Mouse (Mus musculus) heart, embryonic 10.5 days (tissue): ENCODE results near the gene Tead4. TPM values are rescaled to one million over a fixed set of nuclear protein-coding genes. Genes with fewer than 3 reads are reported as not detected.
"Not testable (repeated sequence)": the region's sequence is repeated elsewhere in the genome, so short reads cannot be mapped to it uniquely, and the experiment has no call there.

ENCODE experiments used
- DNase-seq: peaks from one replicate; pipeline ENCODE4 v3.0.0-alpha.2; 2017; ENCODE audit warnings: low spot score
- H3K27ac ChIP-seq: fragments of 300-500 bp; sonication (generic); 2 replicates; pipeline ENCODE4 v1.5.1; 2016; ENCODE audit warnings: mild to moderate bottlenecking
- H3K27me3 ChIP-seq: fragments of 300-500 bp; sonication (generic); 2 replicates; pipeline ENCODE4 v1.6.1; 2016; ENCODE audit warnings: mild to moderate bottlenecking; ENCODE audit not compliant: poor library complexity, insufficient read depth, severe bottlenecking
- H3K36me3 ChIP-seq: fragments of 300-500 bp; sonication (generic); 2 replicates; pipeline ENCODE4 v1.6.1; 2016; ENCODE audit warnings: mild to moderate bottlenecking, moderate library complexity
- H3K4me1 ChIP-seq: fragments of 300-500 bp; sonication (generic); 2 replicates; pipeline ENCODE4 v1.6.1; 2016; ENCODE audit warnings: mild to moderate bottlenecking
- H3K4me3 ChIP-seq: fragments of 300-500 bp; sonication (generic); 2 replicates; pipeline ENCODE4 v1.5.1; 2016; ENCODE audit warnings: mild to moderate bottlenecking, moderate library complexity
- H3K9me3 ChIP-seq: fragments of 300-500 bp; sonication (generic); 2 replicates; pipeline ENCODE4 v1.6.1; 2016; ENCODE audit warnings: mild to moderate bottlenecking, moderate library complexity
- WGBS: fragments of 180-500 bp; shearing (Covaris S2); methylation state at CpG from one replicate; pipeline ENCODE4 v1.1.7; 2016; 5-methylcytosine and 5-hydroxymethylcytosine counted together
- polyA plus RNA-seq: library from polyadenylated mRNA; unstranded; fragments of >200 nt; fragmentation: Nextera tagmentation; extraction: Ambion mirVana; gene quantifications from 2 replicates; pipeline ENCODE4 v1.2.1, GENCODE M21; 2016

The Tead4 gene
- polyA plus RNA-seq, 1 experiment from 2014 or later: 4.9 TPM

GRCm38 (mm10) chr6:128304801-128305200 is 4.2 kb upstream of the Tead4 start:
- H3K27me3 ChIP-seq: 0 out of 2 replicates have a peak, but pooled peaks cover 8% of the 10 kb centered on the region
- H3K36me3 ChIP-seq: no peaks in the 10 kb centered on the region
- H3K9me3 ChIP-seq: no peaks in the 10 kb centered on the region
- H3K27ac ChIP-seq: no peak overlapping the region
- DNase-seq: no peak
- no peak overlapping the region for H3K4me3 ChIP-seq
- WGBS: 68% methylated on average over 4 of the region's 4 CpGs
- peaks cover 11% of the 10 kb centered on the region; the same call in 1 of the 2 replicates for H3K4me1 ChIP-seq

- H3K36me3 ChIP-seq, H3K9me3 ChIP-seq, H3K4me3 ChIP-seq, DNase-seq, H3K27ac ChIP-seq: not testable (repeated sequence)
- H3K27me3 ChIP-seq: peaks cover 30% of the 10 kb centered on the region
- peaks cover 31% of the 10 kb centered on the region for H3K4me1 ChIP-seq
- WGBS: 71% methylated on average over 3 of the region's 3 CpGs
These were observed 2.0 kb upstream of the Tead4 start for GRCm38 (mm10) chr6:128302640-128303039.

- 69% methylated on average over 3 of the region's 3 CpGs for WGBS
- Histone ChIP-seq H3K27me3 (peaks cover 30% of the 10 kb centered on the region), H3K4me3 (no peak overlapping the region), H3K9me3 (no peaks in the 10 kb centered on the region), H3K4me1 (peaks cover 35% of the 10 kb centered on the region), H3K27ac (no peak overlapping the region), H3K36me3 (no peaks in the 10 kb centered on the region)
- DNase-seq: no peak
These were observed 1.3 kb upstream of the Tead4 start for GRCm38 (mm10) chr6:128301891-128302290.

GRCm38 (mm10) chr6:128301458-128301857 is 835 bp upstream of the Tead4 start:
- 36% methylated on average over 11 of the region's 11 CpGs for WGBS
- Histone ChIP-seq H3K27ac (peak overlapping the region; percentile 90; the same call in 1 of the 2 replicates), H3K9me3 (no peaks in the 10 kb centered on the region), H3K4me3 (peak overlapping the region; percentile 81), H3K36me3 (no peaks in the 10 kb centered on the region), H3K4me1 (peaks cover 39% of the 10 kb centered on the region), H3K27me3 (peaks cover 30% of the 10 kb centered on the region)
- no peak for DNase-seq

- peak overlapping the region; percentile 90 for H3K27ac ChIP-seq
- H3K4me3 ChIP-seq: peak overlapping the region; percentile 81
- no peak for DNase-seq
- H3K4me1 ChIP-seq: peaks cover 47% of the 10 kb centered on the region
- no peaks in the 10 kb centered on the region for H3K36me3 ChIP-seq
- peaks cover 25% of the 10 kb centered on the region for H3K27me3 ChIP-seq
- WGBS: under 1% methylated on average over 25 of the region's 25 CpGs
- no peaks in the 10 kb centered on the region for H3K9me3 ChIP-seq
These were observed 1.1 kb downstream of the Tead4 start for GRCm38 (mm10) chr6:128299292-128300133.

- H3K36me3 ChIP-seq: no peaks in the 10 kb centered on the region
- WGBS: 30% methylated on average over 7 of the region's 7 CpGs
- no peak overlapping the region for H3K4me3 ChIP-seq
- H3K27ac ChIP-seq: no peak overlapping the region
- H3K9me3 ChIP-seq: no peaks in the 10 kb centered on the region
- peaks cover 47% of the 10 kb centered on the region for H3K4me1 ChIP-seq
- H3K27me3 ChIP-seq: peaks cover 25% of the 10 kb centered on the region
- no peak for DNase-seq
These were observed 2.4 kb downstream of the Tead4 start for GRCm38 (mm10) chr6:128298246-128298645.

- Histone ChIP-seq H3K27ac (peak overlapping the region; percentile 72), H3K9me3 (no peaks in the 10 kb centered on the region), H3K4me3 (peak overlapping the region; percentile 8; the same call in 1 of the 2 replicates), H3K27me3 (peaks cover 25% of the 10 kb centered on the region), H3K36me3 (no peaks in the 10 kb centered on the region), H3K4me1 (peaks cover 47% of the 10 kb centered on the region)
- DNase-seq: no peak
- WGBS: 32% methylated on average over 11 of the region's 11 CpGs
These were observed 3.8 kb downstream of the Tead4 start for GRCm38 (mm10) chr6:128296750-128297393.

GRCm38 (mm10) chr6:128295876-128296749 is 4.5 kb downstream of the Tead4 start:
- DNase-seq: no peak
- Histone ChIP-seq H3K27me3 (peaks cover 25% of the 10 kb centered on the region), H3K4me3 (peak overlapping the region; percentile 8; the same call in 1 of the 2 replicates), H3K27ac (peak overlapping the region; percentile 72), H3K36me3 (no peaks in the 10 kb centered on the region), H3K4me1 (peaks cover 41% of the 10 kb centered on the region), H3K9me3 (no peaks in the 10 kb centered on the region)
- WGBS: 35% methylated on average over 6 of the region's 6 CpGs

- 91% methylated on average over 5 of the region's 5 CpGs for WGBS
- H3K9me3 ChIP-seq: no peaks in the 10 kb centered on the region
- H3K27ac ChIP-seq: no peak overlapping the region
- no peaks in the 10 kb centered on the region for H3K27me3 ChIP-seq
- DNase-seq: no peak
- H3K4me3 ChIP-seq: no peak overlapping the region
- H3K36me3 ChIP-seq: no peaks in the 10 kb centered on the region
- peaks cover 14% of the 10 kb centered on the region for H3K4me1 ChIP-seq
These were observed 9.3 kb downstream of the Tead4 start for GRCm38 (mm10) chr6:128291284-128291683.

GRCm38 (mm10) chr6:128288681-128289080 is 11.9 kb downstream of the Tead4 start:
- no peak for DNase-seq
- Histone ChIP-seq H3K36me3 (no peaks in the 10 kb centered on the region), H3K9me3 (no peaks in the 10 kb centered on the region), H3K27ac (no peak overlapping the region), H3K4me1 (peaks cover 25% of the 10 kb centered on the region), H3K4me3 (no peak overlapping the region), H3K27me3 (no peaks in the 10 kb centered on the region)
- 86% methylated on average over 6 of the region's 6 CpGs for WGBS

GRCm38 (mm10) chr6:128285792-128286430 is 14.7 kb downstream of the Tead4 start:
- Histone ChIP-seq H3K4me1 (peaks cover 30% of the 10 kb centered on the region), H3K4me3 (peak overlapping the region; percentile 56), H3K36me3 (no peaks in the 10 kb centered on the region), H3K9me3 (no peaks in the 10 kb centered on the region), H3K27me3 (no peaks in the 10 kb centered on the region), H3K27ac (peak overlapping the region; percentile 86)
- WGBS: 3% methylated on average over 16 of the region's 16 CpGs
- peak; percentile 93 for DNase-seq

GRCm38 (mm10) chr6:128282126-128282525 is 18.5 kb downstream of the Tead4 start:
- WGBS: 60% methylated on average over 3 of the region's 3 CpGs

More at GRCm38 (mm10) chr6:128282126-128282525, 18.5 kb downstream of the Tead4 start:
- peaks cover 45% of the 10 kb centered on the region for H3K4me1 ChIP-seq
- H3K4me3 ChIP-seq: no peak overlapping the region
- H3K36me3 ChIP-seq: no peaks in the 10 kb centered on the region
- no peaks in the 10 kb centered on the region for H3K9me3 ChIP-seq
- no peaks in the 10 kb centered on the region for H3K27me3 ChIP-seq
- H3K27ac ChIP-seq: no peak overlapping the region
- no peak for DNase-seq
